Mouse (Mus musculus): ENCODE results near the gene Nat8f2. TPM values are rescaled to one million over a fixed set of nuclear protein-coding genes. Genes with fewer than 3 reads are reported as not detected.

The Nat8f2 gene
- total RNA-seq (2023; ENCODE audit: inconsistent age) = 0.16 TPM in 1 of 4 replicates, not detected in the others

DNA sequence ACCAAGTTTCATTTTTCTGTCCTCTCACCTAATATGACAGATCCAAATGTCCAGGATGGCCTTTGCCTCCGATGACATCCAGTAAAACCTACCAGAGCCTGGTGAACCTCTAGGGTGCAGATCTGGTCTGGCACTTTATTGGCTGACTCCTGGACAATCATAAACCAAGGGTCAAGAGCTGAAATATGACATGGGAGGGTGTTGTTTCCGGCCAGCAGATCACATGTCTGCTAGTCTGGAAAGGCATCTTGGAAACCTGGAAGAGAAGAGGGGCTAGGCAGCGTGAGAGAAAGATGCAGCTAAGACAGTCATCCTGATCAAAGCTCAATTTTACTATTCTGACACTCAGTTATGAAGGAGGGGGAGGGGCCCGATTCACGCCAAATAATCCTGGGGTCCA lies at the start of gene Nat8f2:
Nat8f2 (minus strand) TSS at position 153 of the 400 bp plus-strand sequence.

DNA sequence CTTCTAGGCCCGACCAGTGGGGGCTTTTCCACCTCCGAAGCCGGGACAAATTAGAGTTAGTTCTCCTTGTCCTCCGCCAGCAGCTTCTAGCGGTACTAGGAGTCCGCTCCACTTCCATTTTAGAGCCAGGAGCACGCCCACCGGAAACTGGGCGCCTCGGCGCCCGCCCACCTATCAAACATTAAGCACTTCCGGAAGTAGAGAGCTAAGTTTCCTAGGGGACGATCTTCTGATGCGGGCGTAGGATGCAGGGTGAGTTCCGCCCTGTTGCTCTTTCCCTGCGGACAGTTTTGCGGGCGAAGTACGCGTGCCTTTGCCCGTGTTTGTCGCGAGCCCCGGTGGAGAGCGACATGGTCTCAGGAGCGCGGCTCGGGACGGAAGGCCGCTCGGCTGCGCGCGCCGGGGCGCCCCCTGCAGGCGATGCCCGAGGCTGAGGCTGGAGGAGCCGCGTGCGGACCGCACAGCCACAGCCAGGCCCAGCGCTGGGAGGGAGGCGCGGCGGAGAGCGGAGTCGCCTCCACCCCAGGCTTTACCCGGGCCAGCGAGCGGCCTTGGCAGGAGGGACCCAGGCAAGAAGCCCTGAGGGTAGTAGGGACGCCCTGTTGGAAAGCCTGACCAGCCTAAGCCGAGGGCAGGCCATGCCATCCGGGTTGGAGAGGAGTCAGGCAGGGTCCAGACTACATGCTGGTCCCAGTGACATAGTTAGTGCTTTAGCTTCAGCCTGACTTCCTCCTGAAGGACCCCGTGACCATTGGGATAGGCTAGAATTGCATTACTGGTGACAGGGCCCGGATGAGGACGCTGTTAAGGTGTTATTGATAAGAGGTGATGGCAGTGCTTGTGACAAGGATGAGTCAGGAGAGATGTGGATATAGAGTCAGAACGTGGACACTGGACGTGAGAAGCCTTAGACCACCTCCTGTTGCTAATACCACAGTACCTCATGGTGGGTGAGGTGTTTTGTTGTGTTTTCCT lies 46.9 kb upstream of the Nat8f2 start, which contains the start of gene Nat8f1:
Nat8f1 (minus strand) TSS at position 149 of the 975 bp plus-strand sequence.

DNA sequence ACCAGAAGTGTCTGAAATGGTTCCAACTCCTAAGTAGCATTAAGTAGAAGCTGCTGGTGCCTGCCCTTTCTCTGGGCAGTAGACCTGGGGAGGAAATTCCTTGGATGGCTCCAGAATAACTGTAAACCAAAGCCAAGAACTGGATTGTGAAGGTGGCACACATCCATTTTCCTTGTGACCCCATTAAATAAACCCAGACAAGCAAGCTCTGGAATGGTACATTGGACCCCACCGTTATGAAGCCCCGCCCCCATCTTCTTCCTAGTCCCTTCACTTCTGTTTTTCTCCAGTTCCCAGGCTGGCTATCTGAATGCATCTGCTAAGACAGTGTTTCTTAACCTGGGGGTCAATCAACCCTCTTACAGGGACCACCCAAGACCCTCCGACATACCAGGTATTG lies 42.6 kb upstream of the Nat8f2 start, which contains the start of gene Tprkb:
Tprkb (plus strand) TSS at position 279 of the 400 bp plus-strand sequence.

GRCm38 (mm10) chr6:85904642-85905061 lies 35.7 kb upstream of the Nat8f2 start, which contains the start of gene Nat8f4:
Gene Nat8f4 (minus strand): TSS chr6:85904884.

GRCm38 (mm10) chr6:85831796-85832321 lies 37.1 kb downstream of the Nat8f2 start, which contains the start of gene Nat8:
Gene Nat8 (minus strand): TSS chr6:85832082.

GRCm38 (mm10) chr6:85820837-85821236 lies 48.1 kb downstream of the Nat8f2 start, which contains the start of the genes Nat8f6 and Nat8f5:
Gene Nat8f6 (minus strand): TSS chr6:85820954.
Gene Nat8f5 (minus strand): TSS chr6:85820972.

Other genes with a start within 250 kb of the Nat8f2 start
- gene Nat8f7, start 156.0 kb downstream of the Nat8f2 start, total RNA-seq (2023; ENCODE audit: inconsistent age) = not detected in 4 replicates
- not detected in 4 replicates for gene Nat8f3, start 103.4 kb downstream of the Nat8f2 start, total RNA-seq (2023; ENCODE audit: inconsistent age)
- not detected in 4 replicates for gene Nat8f6, start 48.2 kb downstream of the Nat8f2 start, total RNA-seq (2023; ENCODE audit: inconsistent age)
- gene Nat8f5, start 48.2 kb downstream of the Nat8f2 start, total RNA-seq (2023; ENCODE audit: inconsistent age) = not detected in 4 replicates
- not detected in 4 replicates for gene Nat8, start 37.1 kb downstream of the Nat8f2 start, total RNA-seq (2023; ENCODE audit: inconsistent age)
- 1.6 to 4.6 TPM (median 2.6 TPM) in 4 replicates for gene Nat8f4, start 35.7 kb upstream of the Nat8f2 start, total RNA-seq (2023; ENCODE audit: inconsistent age)
- gene Tprkb, start 42.7 kb upstream of the Nat8f2 start, total RNA-seq (2023; ENCODE audit: inconsistent age) = 15.3 to 19.3 TPM (median 17.7 TPM) in 4 replicates
- gene Nat8f1, start 46.5 kb upstream of the Nat8f2 start, total RNA-seq (2023; ENCODE audit: inconsistent age) = 2.1 to 4.3 TPM (median 3.7 TPM) in 4 replicates
- 198 to 224 TPM (median 216 TPM) in 4 replicates for gene Dusp11, start 92.5 kb upstream of the Nat8f2 start, total RNA-seq (2023; ENCODE audit: inconsistent age)
- gene Figla, start 147.0 kb upstream of the Nat8f2 start, total RNA-seq (2023; ENCODE audit: inconsistent age) = not detected in 4 replicates
- gene Add2, start 159.5 kb upstream of the Nat8f2 start, total RNA-seq (2023; ENCODE audit: inconsistent age) = not detected in 4 replicates

Data from B cell, adult (primary cell).